Mouse (Mus musculus): ENCODE measurements at regions not wholly inside any gene's neighbourhood (a gene's known extent, or its start where the extent isn't known, plus 50 kb on each side); places are given as distances from the start of the nearest gene placed in this dataset.

DNA sequence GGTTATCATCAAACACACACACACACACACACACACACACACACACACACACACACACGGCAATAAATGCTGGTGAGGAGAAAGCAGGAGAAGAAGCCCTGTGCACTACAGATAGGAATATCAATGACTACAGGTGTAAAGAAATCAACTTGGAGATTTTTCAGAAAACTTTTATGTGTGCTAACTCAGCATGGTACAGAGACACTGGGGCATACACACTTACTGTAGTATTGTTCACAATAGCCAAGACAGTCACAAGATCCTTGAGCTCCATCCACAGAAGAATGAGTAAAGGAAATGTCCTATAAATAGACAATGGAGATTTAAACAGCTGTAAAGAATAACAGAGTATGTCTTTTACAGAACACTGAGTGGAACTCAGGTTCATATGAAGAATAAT lies 182.4 kb downstream of the Tm2d1 start:
- no peak for DNase-seq (ENCODE audit: low spot score in 2 of 2)

- no peak for DNase-seq (ENCODE audit: low spot score in 2 of 2)
Observed at GRCm38 (mm10) chr4:98190318-98190717, 192.8 kb downstream of the Tm2d1 start.

- DNase-seq (ENCODE audit: low spot score in 2 of 2) = no peak
Observed at GRCm38 (mm10) chr4:98189894-98190293, 193.2 kb downstream of the Tm2d1 start.

DNA sequence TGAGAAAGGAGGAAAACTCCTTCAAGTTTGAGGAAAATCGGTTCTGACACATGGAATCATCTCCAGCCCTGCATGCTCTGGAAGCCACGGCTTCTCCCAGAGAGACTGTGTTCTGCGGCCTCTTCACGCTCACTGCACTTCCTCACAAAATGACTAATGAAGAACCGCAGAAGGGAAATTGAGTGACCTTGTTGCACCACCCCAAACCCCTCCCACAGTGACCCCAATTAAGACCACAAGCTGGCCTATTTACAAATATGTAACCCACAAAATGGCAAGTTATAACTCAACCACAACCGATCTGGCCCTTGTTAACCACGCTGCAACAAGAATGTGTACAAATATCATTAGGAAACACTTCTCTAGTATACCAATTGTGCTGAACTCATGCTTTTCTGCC lies 194.2 kb downstream of the Tm2d1 start:
- no peak for DNase-seq (ENCODE audit: low spot score in 2 of 2)

GRCm38 (mm10) chr4:98187038-98187437 lies 196.1 kb downstream of the Tm2d1 start:
- no peak for DNase-seq (ENCODE audit: low spot score in 2 of 2)

GRCm38 (mm10) chr4:98182053-98182355 lies 201.1 kb downstream of the Tm2d1 start:
- no peak for DNase-seq (ENCODE audit: low spot score in 2 of 2)

DNA sequence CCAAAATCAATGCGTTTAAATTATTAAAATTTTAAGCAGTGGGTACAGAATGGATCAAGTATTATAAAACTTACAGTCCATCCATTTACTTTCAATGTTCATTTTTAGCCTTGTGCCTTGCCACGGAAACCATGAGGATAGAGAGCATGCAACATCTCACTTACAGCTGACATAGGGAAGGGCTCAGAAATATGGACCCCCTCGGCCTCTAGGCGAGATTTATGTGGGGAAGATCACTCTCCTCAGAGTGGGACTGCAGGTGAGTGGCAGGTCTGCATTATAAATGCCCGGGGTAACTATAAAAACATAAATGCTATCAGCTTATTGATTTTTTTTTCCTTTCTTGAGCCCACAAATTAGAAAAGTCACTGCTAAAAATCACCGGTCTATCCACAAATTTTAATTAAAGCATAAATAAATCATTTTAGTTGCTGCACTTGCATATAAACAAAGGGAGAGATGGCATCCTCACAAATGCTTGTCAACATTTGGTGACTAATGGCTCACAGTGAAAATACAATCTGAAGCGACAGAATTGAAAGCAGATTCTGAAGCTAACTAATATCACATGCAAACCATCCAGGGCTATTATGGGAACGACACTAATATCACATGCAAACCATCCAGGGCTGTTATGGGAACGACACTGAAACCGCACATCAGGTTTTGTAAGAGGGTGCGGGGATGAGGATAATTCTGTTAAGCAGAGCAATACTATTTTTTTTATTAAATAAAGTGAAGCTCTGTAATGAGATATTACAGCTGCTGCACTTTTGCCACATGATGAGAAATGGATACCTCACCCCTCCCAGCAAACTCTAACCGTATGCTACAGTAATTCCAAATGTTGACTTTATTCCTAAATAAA lies 201.7 kb downstream of the Tm2d1 start:
- DNase-seq (ENCODE audit: low spot score in 2 of 2) = no peak

GRCm38 (mm10) chr4:98180336-98180735 lies 202.8 kb downstream of the Tm2d1 start:
- DNase-seq (ENCODE audit: low spot score in 2 of 2) = no peak

Measured in frontal cortex, postnatal 36 days (tissue).